Mouse (Mus musculus): ENCODE results near the gene Fkbp14.

Gene Fkbp14

DNA sequence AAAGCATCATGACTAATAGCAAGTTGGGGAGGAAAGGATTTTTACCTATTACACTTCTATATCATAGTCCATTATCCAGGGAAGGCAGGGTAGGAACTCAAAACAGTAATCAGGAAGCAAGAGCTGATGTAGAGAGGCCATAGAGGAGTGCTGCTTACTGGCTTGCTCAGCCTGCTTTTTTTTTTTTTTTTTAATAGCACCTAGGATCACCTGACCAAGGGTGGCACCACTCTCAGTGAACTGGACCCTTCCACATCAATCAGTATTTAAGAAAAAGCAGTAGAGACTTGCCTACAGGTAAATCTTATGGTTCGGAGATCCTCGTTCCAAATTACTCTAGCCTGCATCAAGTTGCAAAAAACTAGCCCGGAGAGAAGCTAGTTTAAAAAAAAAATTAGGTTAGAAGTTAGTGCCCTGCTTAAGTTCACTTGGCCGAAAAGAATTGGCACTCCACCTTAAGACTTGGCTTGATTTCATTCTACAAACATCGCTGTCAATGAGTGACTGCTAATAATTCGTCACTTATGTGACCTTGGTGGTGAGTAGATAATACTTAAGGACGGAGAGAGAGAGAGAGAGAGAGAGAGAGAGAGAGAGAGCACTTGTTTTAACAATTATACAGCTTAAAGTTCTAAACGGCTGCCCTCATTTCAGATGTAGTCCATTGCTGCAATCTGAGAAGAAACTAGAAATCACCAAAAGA lies 3.2 kb downstream of the Fkbp14 start:
- TF ChIP-seq POU5F1 (IDR thresholded peaks at IDR 0.05; ENCODE audit: borderline replicate concordance, low read length) (no peak), NANOG (IDR thresholded peaks at IDR 0.05; ENCODE audit: borderline replicate concordance, low read length) (no peak), CTCF (conservative IDR thresholded peaks at IDR 0.05; ENCODE audit: low read length) (no peak)
- Histone ChIP-seq H3K4me3 (replicated peaks; ENCODE audit: low read length) (no peak overlapping the region), H3K9me3 (ENCODE audit: low read length) (no peaks in the 10 kb centered on the region), H3K4me1 (replicated peaks; ENCODE audit: low read depth, low read length) (peaks cover 38% of the 10 kb centered on the region), H3K36me3 (ENCODE audit: insufficient read depth, low read length) (no peaks in the 10 kb centered on the region), H3K27me3 (ENCODE audit: insufficient read depth, low read length) (peaks cover 19% of the 10 kb centered on the region)

DNA sequence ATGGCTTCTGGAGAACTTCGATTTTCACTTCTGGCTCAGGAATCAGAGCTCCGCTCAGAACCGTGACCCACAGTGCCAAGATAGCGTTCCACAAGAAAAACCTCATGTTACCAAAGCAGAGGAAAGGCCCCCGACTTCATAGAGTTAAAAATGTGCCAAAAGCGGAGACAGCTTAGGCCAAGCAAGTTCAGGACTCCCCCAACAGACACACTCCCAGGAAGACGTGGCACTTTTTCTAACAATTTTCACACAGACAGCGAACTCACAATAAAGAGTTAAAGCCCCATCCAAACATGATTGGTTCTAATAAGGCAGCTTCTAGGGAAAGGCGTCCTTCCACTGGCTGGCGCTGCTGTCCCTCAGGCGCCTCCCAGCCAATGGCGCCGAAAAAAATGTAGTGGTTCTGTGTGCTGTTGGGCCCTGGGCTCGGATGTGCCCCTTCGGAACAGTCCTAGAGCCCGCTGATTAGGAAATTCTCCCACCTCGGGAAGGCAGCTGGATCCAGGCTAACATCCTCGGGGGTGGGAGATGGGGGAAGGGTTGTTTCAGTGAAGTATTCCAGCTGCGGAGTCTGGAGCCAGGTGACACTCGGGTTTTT lies 4.1 kb downstream of the Fkbp14 start:
- Histone ChIP-seq H3K9me3 (ENCODE audit: low read length) (no peaks in the 10 kb centered on the region), H3K4me1 (replicated peaks; ENCODE audit: low read depth, low read length) (peaks cover 44% of the 10 kb centered on the region), H3K27me3 (ENCODE audit: insufficient read depth, low read length) (peaks cover 19% of the 10 kb centered on the region), H3K4me3 (replicated peaks; ENCODE audit: low read length) (peak overlapping the region; percentile 76), H3K36me3 (ENCODE audit: insufficient read depth, low read length) (no peaks in the 10 kb centered on the region)
- TF ChIP-seq POU5F1 (IDR thresholded peaks at IDR 0.05; ENCODE audit: borderline replicate concordance, low read length) = no peak
- TF ChIP-seq CTCF (conservative IDR thresholded peaks at IDR 0.05; ENCODE audit: low read length) = no peak
- TF ChIP-seq NANOG (IDR thresholded peaks at IDR 0.05; ENCODE audit: borderline replicate concordance, low read length) = no peak

DNA sequence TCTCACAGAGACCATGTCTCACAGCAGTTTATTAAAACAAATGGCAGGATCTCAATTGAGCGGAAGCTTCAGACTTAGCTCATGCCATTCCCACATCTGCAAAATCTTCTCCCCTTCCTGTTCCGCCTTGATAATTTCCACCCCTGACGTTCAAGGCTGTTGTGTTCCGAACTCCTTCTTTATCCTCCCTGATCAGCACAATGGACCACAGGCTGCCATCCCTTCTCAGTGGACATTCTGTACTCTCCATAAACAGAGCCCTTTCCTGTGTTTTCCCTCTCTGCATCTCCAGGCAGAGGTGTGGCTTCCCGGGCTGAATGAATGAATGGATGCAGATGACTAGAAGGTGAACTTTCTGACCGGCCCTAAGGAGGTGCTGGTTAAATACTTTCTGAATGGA lies 5.3 kb downstream of the Fkbp14 start:
- H3K27me3 ChIP-seq (ENCODE audit: insufficient read depth, low read length) = peaks cover 15% of the 10 kb centered on the region
- TF ChIP-seq NANOG (IDR thresholded peaks at IDR 0.05; ENCODE audit: borderline replicate concordance, low read length) (no peak), POU5F1 (IDR thresholded peaks at IDR 0.05; ENCODE audit: borderline replicate concordance, low read length) (no peak), CTCF (conservative IDR thresholded peaks at IDR 0.05; ENCODE audit: low read length) (no peak)
- no peaks in the 10 kb centered on the region for H3K9me3 ChIP-seq (ENCODE audit: low read length)
- peaks cover 47% of the 10 kb centered on the region for H3K4me1 ChIP-seq (replicated peaks; ENCODE audit: low read depth, low read length)
- no peaks in the 10 kb centered on the region for H3K36me3 ChIP-seq (ENCODE audit: insufficient read depth, low read length)
- no peak overlapping the region for H3K4me3 ChIP-seq (replicated peaks; ENCODE audit: low read length)

DNA sequence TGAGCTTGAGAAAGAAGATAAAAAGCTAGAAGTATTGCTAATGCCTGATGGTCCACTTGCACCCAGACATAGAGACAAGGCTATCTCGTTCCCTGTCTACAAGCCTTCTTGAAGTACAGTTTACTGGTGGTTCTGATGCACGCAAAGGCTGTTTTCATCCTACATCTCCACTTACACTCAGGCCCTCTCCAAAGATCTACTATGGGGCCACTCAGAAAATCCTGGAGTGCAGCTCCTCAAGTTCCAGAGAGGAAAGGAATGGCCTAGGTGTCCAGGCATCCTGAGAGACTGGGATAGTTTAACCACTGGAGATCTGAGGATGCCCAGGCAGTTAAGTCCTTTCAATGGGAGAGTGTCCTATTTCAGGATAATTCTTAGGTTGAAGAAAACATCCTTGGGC lies 6.4 kb downstream of the Fkbp14 start:
- TF ChIP-seq POU5F1 (IDR thresholded peaks at IDR 0.05; ENCODE audit: borderline replicate concordance, low read length) (no peak), NANOG (IDR thresholded peaks at IDR 0.05; ENCODE audit: borderline replicate concordance, low read length) (no peak), CTCF (conservative IDR thresholded peaks at IDR 0.05; ENCODE audit: low read length) (no peak)
- Histone ChIP-seq H3K9me3 (ENCODE audit: low read length) (no peaks in the 10 kb centered on the region), H3K4me1 (replicated peaks; ENCODE audit: low read depth, low read length) (peaks cover 36% of the 10 kb centered on the region), H3K27me3 (ENCODE audit: insufficient read depth, low read length) (peaks cover 4% of the 10 kb centered on the region), H3K36me3 (ENCODE audit: insufficient read depth, low read length) (no peaks in the 10 kb centered on the region), H3K4me3 (replicated peaks; ENCODE audit: low read length) (no peak overlapping the region)

DNA sequence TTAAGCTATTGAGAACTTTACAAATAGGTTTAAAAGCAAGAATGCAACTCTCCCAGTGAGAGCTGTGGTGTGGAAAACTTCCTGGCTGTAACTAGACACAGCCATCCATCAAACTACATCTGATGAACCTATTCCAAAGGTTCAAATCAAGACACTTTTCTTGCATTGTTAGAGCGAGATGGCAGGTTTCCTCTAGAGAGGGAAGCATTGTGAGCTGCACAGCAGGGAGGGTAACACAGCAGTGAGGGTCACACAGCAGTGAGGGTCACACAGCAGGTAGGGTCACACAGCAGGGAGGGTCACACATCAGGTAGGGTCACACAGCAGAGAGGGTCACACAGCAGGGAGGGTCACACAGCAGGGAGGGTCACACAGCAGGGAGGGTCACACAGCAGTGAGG lies 8.9 kb downstream of the Fkbp14 start:
- Histone ChIP-seq H3K27me3 (ENCODE audit: insufficient read depth, low read length) (no peaks in the 10 kb centered on the region), H3K9me3 (ENCODE audit: low read length) (no peaks in the 10 kb centered on the region), H3K4me3 (replicated peaks; ENCODE audit: low read length) (no peak overlapping the region), H3K36me3 (ENCODE audit: insufficient read depth, low read length) (no peaks in the 10 kb centered on the region), H3K4me1 (replicated peaks; ENCODE audit: low read depth, low read length) (peaks cover 32% of the 10 kb centered on the region)
- TF ChIP-seq NANOG (IDR thresholded peaks at IDR 0.05; ENCODE audit: borderline replicate concordance, low read length) = peak; percentile 82
- TF ChIP-seq POU5F1 (IDR thresholded peaks at IDR 0.05; ENCODE audit: borderline replicate concordance, low read length) = no peak
- TF ChIP-seq CTCF (conservative IDR thresholded peaks at IDR 0.05; ENCODE audit: low read length) = no peak

DNA sequence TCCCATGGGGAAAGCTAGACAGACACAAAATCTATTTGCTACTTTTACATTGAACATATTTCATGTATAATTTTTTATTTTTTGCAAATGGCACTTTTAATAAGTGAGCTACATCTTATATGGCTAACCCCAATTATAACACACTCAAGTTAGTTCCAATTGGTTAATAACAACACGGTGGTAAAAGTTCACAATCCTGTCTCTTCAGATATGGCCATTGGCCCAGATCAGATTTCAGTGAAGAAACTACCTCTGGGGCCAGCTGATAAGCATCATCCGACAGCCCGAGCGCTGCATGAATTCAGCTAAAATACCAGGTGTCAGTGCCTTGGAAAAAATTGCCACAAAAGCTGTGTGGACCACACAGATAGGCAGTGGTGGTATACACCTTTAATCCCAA lies 9.4 kb downstream of the Fkbp14 start:
- Histone ChIP-seq H3K27me3 (ENCODE audit: insufficient read depth, low read length) (no peaks in the 10 kb centered on the region), H3K4me1 (replicated peaks; ENCODE audit: low read depth, low read length) (peaks cover 32% of the 10 kb centered on the region), H3K36me3 (ENCODE audit: insufficient read depth, low read length) (no peaks in the 10 kb centered on the region), H3K9me3 (ENCODE audit: low read length) (no peaks in the 10 kb centered on the region), H3K4me3 (replicated peaks; ENCODE audit: low read length) (no peak overlapping the region)
- TF ChIP-seq CTCF (conservative IDR thresholded peaks at IDR 0.05; ENCODE audit: low read length) = no peak
- no peak for TF ChIP-seq POU5F1 (IDR thresholded peaks at IDR 0.05; ENCODE audit: borderline replicate concordance, low read length)
- TF ChIP-seq NANOG (IDR thresholded peaks at IDR 0.05; ENCODE audit: borderline replicate concordance, low read length) = no peak

DNA sequence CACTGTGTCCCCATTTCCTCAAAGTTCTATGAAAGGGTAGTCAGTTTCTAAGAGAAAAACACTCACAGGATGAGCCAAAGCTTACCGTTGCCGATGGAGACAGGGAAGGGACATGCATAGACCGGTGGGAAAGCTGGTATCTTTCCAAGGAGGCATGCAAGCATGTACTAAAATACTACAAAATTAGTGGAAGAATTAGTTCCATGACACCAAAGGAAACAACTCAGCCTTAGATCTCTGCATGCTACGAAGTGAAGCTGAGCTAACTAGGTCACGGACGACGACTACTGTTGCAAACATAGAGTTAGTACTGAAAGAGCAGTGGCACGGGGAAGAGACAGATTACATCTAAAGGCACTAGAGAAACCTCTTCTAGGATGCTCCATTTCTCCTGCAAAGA lies 10.2 kb downstream of the Fkbp14 start:
- H3K4me3 ChIP-seq (replicated peaks; ENCODE audit: low read length) = no peak overlapping the region
- H3K36me3 ChIP-seq (ENCODE audit: insufficient read depth, low read length) = no peaks in the 10 kb centered on the region
- no peaks in the 10 kb centered on the region for H3K27me3 ChIP-seq (ENCODE audit: insufficient read depth, low read length)
- no peaks in the 10 kb centered on the region for H3K9me3 ChIP-seq (ENCODE audit: low read length)
- H3K4me1 ChIP-seq (replicated peaks; ENCODE audit: low read depth, low read length) = peaks cover 26% of the 10 kb centered on the region
- no peak for TF ChIP-seq POU5F1 (IDR thresholded peaks at IDR 0.05; ENCODE audit: borderline replicate concordance, low read length)
- no peak for TF ChIP-seq NANOG (IDR thresholded peaks at IDR 0.05; ENCODE audit: borderline replicate concordance, low read length)
- TF ChIP-seq CTCF (conservative IDR thresholded peaks at IDR 0.05; ENCODE audit: low read length) = no peak

DNA sequence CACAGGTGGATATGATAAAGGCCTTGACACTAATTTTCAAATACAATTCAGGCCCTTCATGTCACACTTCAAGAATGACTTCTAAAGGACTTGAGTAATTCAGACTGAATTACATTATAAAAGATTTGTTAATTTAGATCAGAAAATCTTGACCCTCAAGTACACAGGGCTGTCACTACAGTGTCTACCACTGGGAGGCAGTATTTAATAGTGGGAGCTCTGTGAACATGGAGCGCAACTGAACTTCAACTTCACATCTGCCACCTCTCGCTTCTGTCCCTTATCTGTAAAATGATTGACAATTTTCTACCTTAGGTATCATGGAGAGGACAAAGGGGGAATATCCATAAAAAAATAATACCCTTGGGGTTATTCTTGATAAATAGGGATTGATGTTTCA lies 10.9 kb downstream of the Fkbp14 start:
- no peaks in the 10 kb centered on the region for H3K27me3 ChIP-seq (ENCODE audit: insufficient read depth, low read length)
- TF ChIP-seq CTCF (conservative IDR thresholded peaks at IDR 0.05; ENCODE audit: low read length) (peak; percentile 78), POU5F1 (IDR thresholded peaks at IDR 0.05; ENCODE audit: borderline replicate concordance, low read length) (no peak), NANOG (IDR thresholded peaks at IDR 0.05; ENCODE audit: borderline replicate concordance, low read length) (no peak)
- peaks cover 22% of the 10 kb centered on the region for H3K4me1 ChIP-seq (replicated peaks; ENCODE audit: low read depth, low read length)
- H3K4me3 ChIP-seq (replicated peaks; ENCODE audit: low read length) = no peak overlapping the region
- no peaks in the 10 kb centered on the region for H3K9me3 ChIP-seq (ENCODE audit: low read length)
- H3K36me3 ChIP-seq (ENCODE audit: insufficient read depth, low read length) = no peaks in the 10 kb centered on the region
